Mouse (Mus musculus) liver, embryonic 11.5 days (tissue): Measurements from ENCODE around the gene Pitpna. TPM values are rescaled to one million over a fixed set of nuclear protein-coding genes. Genes with fewer than 3 reads are reported as not detected.
"Not testable (repeated sequence)": the region's sequence is repeated elsewhere in the genome, so short reads cannot be mapped to it uniquely, and the experiment has no call there.

ENCODE experiments used
- ATAC-seq: fragments of 200-750 bp; cut with Nextera tagmentation; replicated peaks from 2 replicates; pipeline ENCODE4 v1.8.0; 2017; ENCODE audit warnings: moderate number of reproducible peaks, mild to moderate bottlenecking, moderate TSS enrichment, moderate library complexity; ENCODE audit not compliant: low FRiP score
- DNase-seq: peaks from one replicate; pipeline ENCODE4 v3.0.0-alpha.2; 2017; ENCODE audit warnings: low spot score
- H3K27ac ChIP-seq: fragments of 300-500 bp; sonication (generic); 2 replicates; pipeline ENCODE4 v1.5.1; 2014; ENCODE audit warnings: mild to moderate bottlenecking, low read depth, low read length, control low read depth
- H3K27me3 ChIP-seq: fragments of 300-500 bp; sonication (generic); replicated peaks from 2 replicates; pipeline ENCODE4 v1.6.1; 2014; ENCODE audit warnings: low read length, mixed read lengths; ENCODE audit not compliant: control insufficient read depth, insufficient read depth
- H3K36me3 ChIP-seq: fragments of 300-500 bp; sonication (generic); 2 replicates; pipeline ENCODE4 v1.6.1; 2014; ENCODE audit warnings: mild to moderate bottlenecking, low read length, moderate library complexity, mixed read lengths; ENCODE audit not compliant: control insufficient read depth, insufficient read depth
- H3K4me1 ChIP-seq: fragments of 300-500 bp; sonication (generic); replicated peaks from 2 replicates; pipeline ENCODE4 v1.6.1; 2014; ENCODE audit warnings: low read length, mixed read lengths; ENCODE audit not compliant: control insufficient read depth, insufficient read depth
- H3K4me2 ChIP-seq: fragments of 300-500 bp; sonication (generic); 2 replicates; pipeline ENCODE4 v1.6.1; 2014; ENCODE audit warnings: mild to moderate bottlenecking, control low read depth, moderate library complexity
- H3K4me3 ChIP-seq: fragments of 300-500 bp; sonication (generic); 2 replicates; pipeline ENCODE4 v1.5.1; 2014; ENCODE audit warnings: low read depth, low read length, control low read depth
- H3K9ac ChIP-seq: fragments of 300-500 bp; sonication (generic); 2 replicates; pipeline ENCODE4 v1.6.1; 2014; ENCODE audit warnings: low read depth, low read length, control low read depth
- H3K9me3 ChIP-seq: fragments of 300-500 bp; sonication (generic); 2 replicates; pipeline ENCODE4 v1.6.1; 2016; ENCODE audit warnings: low read length, inconsistent platforms, mixed read lengths; ENCODE audit not compliant: control insufficient read depth
- WGBS: fragments of 180-500 bp; shearing (Covaris S2); extraction: QIAGEN DNeasy Blood & Tissue Kit; methylation state at CpG from one replicate; pipeline ENCODE4 v1.1.7; 2014; 5-methylcytosine and 5-hydroxymethylcytosine counted together
- polyA plus RNA-seq: library from polyadenylated mRNA; unstranded; fragments of >200 nt; fragmentation: Nextera tagmentation; extraction: Ambion mirVana; gene quantifications from 2 replicates; pipeline ENCODE4 v1.2.1, GENCODE M21; 2014

The Pitpna gene
- polyA plus RNA-seq, 1 experiment from 2014 or later, result 63.2 TPM

- H3K27me3 ChIP-seq, result no peaks in the 10 kb centered on the region
- H3K9ac ChIP-seq, result no peak overlapping the region
- no peak overlapping the region for H3K4me2 ChIP-seq
- WGBS, result 77% methylated on average over 12 of the region's 12 CpGs
- no peaks in the 10 kb centered on the region for H3K9me3 ChIP-seq
- no peak overlapping the region for H3K4me3 ChIP-seq
- no peak overlapping the region for H3K27ac ChIP-seq
- peaks cover 12% of the 10 kb centered on the region for H3K4me1 ChIP-seq
- DNase-seq (no peak), ATAC-seq (no peak)
- no peaks in the 10 kb centered on the region for H3K36me3 ChIP-seq
These were observed 37.5 kb upstream of the Pitpna start for GRCm38 (mm10) chr11:75550200-75550946.

GRCm38 (mm10) chr11:75551321-75551720, 36.6 kb upstream of the Pitpna start:
- Histone ChIP-seq H3K4me3 (no peak overlapping the region), H3K27me3 (no peaks in the 10 kb centered on the region), H3K9me3 (no peaks in the 10 kb centered on the region), H3K4me1 (peaks cover 5% of the 10 kb centered on the region), H3K4me2 (no peak overlapping the region), H3K36me3 (no peaks in the 10 kb centered on the region), H3K9ac (no peak overlapping the region), H3K27ac (no peak overlapping the region)
- WGBS, result 83% methylated on average over 5 of the region's 5 CpGs
- no peak for DNase-seq
- no peak for ATAC-seq

- no peak overlapping the region for H3K4me2 ChIP-seq
- ATAC-seq, result no peak
- no peaks in the 10 kb centered on the region for H3K36me3 ChIP-seq
- H3K4me1 ChIP-seq, result peaks cover 3% of the 10 kb centered on the region; the same call in 1 of the 2 replicates
- H3K4me3 ChIP-seq, result no peak overlapping the region
- no peaks in the 10 kb centered on the region for H3K9me3 ChIP-seq
- no peaks in the 10 kb centered on the region for H3K27me3 ChIP-seq
- DNase-seq, result no peak
- no peak overlapping the region for H3K27ac ChIP-seq
- H3K9ac ChIP-seq, result no peak overlapping the region
- WGBS, result 80% methylated on average over 9 of the region's 9 CpGs
These were observed 35.9 kb upstream of the Pitpna start for GRCm38 (mm10) chr11:75551961-75552441.

GRCm38 (mm10) chr11:75552906-75553482, 34.9 kb upstream of the Pitpna start:
- Histone ChIP-seq H3K27me3 (no peaks in the 10 kb centered on the region), H3K4me1 (peaks cover 3% of the 10 kb centered on the region; the same call in 1 of the 2 replicates), H3K36me3 (no peaks in the 10 kb centered on the region), H3K4me3 (no peak overlapping the region), H3K9ac (no peak overlapping the region), H3K9me3 (no peaks in the 10 kb centered on the region), H3K4me2 (no peak overlapping the region), H3K27ac (no peak overlapping the region)
- 75% methylated on average over 7 of the region's 7 CpGs for WGBS
- DNase-seq (no peak), ATAC-seq (no peak)

DNA sequence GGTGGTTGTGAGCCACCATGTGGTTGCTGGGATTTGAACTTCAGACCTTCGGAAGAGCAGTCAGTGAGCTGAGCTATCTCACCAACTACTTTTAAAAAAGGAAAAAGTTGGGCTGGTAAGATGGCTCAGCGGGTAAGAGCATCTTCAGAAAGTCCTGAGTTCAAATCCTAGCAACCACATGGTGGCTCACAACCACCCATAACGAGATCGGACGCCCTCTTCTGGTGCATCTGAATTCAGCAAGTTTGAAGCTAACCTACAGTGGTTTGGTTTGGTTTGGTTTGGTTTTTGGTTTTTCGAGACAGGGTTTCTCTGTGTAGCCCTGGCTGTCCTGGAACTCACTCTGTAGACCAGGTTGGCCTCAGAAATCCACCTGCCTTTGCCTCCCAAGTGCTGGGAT, 31.9 kb upstream of the Pitpna start:
- not testable (repeated sequence) for H3K9ac ChIP-seq, H3K36me3 ChIP-seq, H3K4me1 ChIP-seq, H3K9me3 ChIP-seq, H3K4me2 ChIP-seq, DNase-seq, ATAC-seq, H3K27me3 ChIP-seq, H3K27ac ChIP-seq, H3K4me3 ChIP-seq
- 87% methylated on average over 6 of the region's 6 CpGs for WGBS

DNA sequence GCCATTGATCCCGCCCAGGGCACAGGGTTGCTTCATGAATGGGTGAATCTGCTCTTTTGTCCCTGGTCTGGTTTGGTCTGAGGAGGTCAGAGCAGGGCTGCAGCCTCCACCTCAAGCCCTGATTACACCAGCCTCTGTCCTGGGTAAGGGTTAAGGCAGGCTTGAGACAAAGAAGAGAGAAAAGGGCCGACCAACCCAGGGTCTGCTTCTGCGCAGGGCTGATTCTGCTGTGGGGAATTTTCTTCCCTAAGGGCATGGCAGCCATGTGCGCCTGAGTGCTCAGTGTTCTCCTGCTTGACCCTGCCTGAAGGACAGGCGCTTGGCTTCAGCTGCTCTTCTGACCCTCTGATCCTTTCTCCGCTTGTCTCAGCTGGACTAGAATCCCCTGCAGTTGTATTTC, 30.8 kb upstream of the Pitpna start:
- DNase-seq, result no peak
- H3K4me3 ChIP-seq, result no peak overlapping the region
- H3K4me2 ChIP-seq, result no peak overlapping the region
- no peaks in the 10 kb centered on the region for H3K36me3 ChIP-seq
- no peak overlapping the region for H3K27ac ChIP-seq
- H3K9ac ChIP-seq, result no peak overlapping the region
- H3K27me3 ChIP-seq, result no peaks in the 10 kb centered on the region
- 92% methylated on average over 6 of the region's 6 CpGs for WGBS
- H3K9me3 ChIP-seq, result no peaks in the 10 kb centered on the region
- no peak for ATAC-seq
- 0 out of 2 replicates have a peak, but pooled peaks cover 5% of the 10 kb centered on the region for H3K4me1 ChIP-seq

GRCm38 (mm10) chr11:75558101-75558500, 29.8 kb upstream of the Pitpna start:
- Histone ChIP-seq H3K9ac (no peak overlapping the region), H3K36me3 (no peaks in the 10 kb centered on the region), H3K4me3 (no peak overlapping the region), H3K27ac (no peak overlapping the region), H3K4me2 (no peak overlapping the region), H3K27me3 (no peaks in the 10 kb centered on the region), H3K9me3 (no peaks in the 10 kb centered on the region), H3K4me1 (0 out of 2 replicates have a peak, but pooled peaks cover 5% of the 10 kb centered on the region)
- no peak for DNase-seq
- 84% methylated on average over 1 of the region's 1 CpGs for WGBS
- ATAC-seq, result no peak

- Histone ChIP-seq H3K27me3 (no peaks in the 10 kb centered on the region), H3K9me3 (no peaks in the 10 kb centered on the region), H3K4me2 (no peak overlapping the region), H3K36me3 (no peaks in the 10 kb centered on the region), H3K4me1 (peaks cover 11% of the 10 kb centered on the region), H3K4me3 (no peak overlapping the region), H3K9ac (no peak overlapping the region), H3K27ac (no peak overlapping the region)
- no peak for ATAC-seq
- 81% methylated on average over 8 of the region's 8 CpGs for WGBS
- DNase-seq, result no peak
These were observed 27.9 kb upstream of the Pitpna start for GRCm38 (mm10) chr11:75559870-75560504.
